In the genomic region with DNA sequence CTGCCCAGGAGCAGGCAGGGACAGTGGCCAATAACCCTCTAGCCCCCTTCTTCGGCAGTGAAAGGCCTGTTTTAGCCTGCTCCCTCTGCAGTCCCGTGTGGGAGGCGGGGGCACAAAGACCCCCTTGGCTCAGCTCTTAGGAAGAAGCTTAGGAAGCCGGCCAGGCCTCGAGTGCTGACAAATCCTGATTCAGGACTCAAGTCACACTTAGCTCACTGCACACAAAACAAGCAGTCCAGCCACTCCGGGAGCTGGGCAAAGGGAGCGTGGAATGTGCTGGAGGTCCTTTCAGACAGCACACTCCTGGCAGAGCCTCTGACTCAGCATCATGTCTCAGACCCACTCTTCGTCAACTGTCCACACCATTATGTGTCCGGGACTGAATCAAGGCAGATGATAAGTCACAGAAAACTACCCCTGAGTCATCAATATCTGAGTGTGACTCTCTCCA, we compare ENCODE assay signal across 8 mouse cellular contexts. TPM values are rescaled to one million over a fixed set of nuclear protein-coding genes. Genes with fewer than 3 reads are reported as not detected.
DNase-seq lines count a peak whose midpoint lies in the region; ATAC-seq and TF ChIP-seq lines count a peak whose summit lies in the region.
"Had no signal": no experiment of that assay in that cellular context is flagged by ENCODE, and none has a peak within 500 bp of the region (broad histone marks: within the 10 kb centered on the region; RNA-seq: fewer than 3 reads in every experiment).

No protein-coding gene starts in this region.

- H3K27ac ChIP-seq in heart, embryonic 12.5 days (ENCODE audit: poor library complexity, severe bottlenecking) = peak overlapping the region; percentile 65
- 0 out of 2 replicates have a peak overlapping the region, but pooled peaks have one; percentile 4 for H3K27ac ChIP-seq in stomach, postnatal 0 days (replicated peaks)

- peak overlapping the region; percentile 52 for H3K4me2 ChIP-seq in heart, embryonic 12.5 days
- H3K4me2 ChIP-seq in stomach, postnatal 0 days (replicated peaks; ENCODE audit: low read depth) = no peak overlapping the region

- peak; percentile 83 for ATAC-seq in heart, embryonic 12.5 days (ENCODE audit: insufficient number of reproducible peaks, low FRiP score)
- peak; percentile 49 for ATAC-seq in stomach, postnatal 0 days (ENCODE audit: low FRiP score, low TSS enrichment)
- no peak for ATAC-seq in megakaryocyte-erythroid progenitor cell, adult 5-6 weeks (replicated peaks; ENCODE audit: low FRiP score, low TSS enrichment, poor library complexity, severe bottlenecking)

- 21% methylated on average over 9 of the region's 9 CpGs for WGBS in heart, embryonic 12.5 days
- 43% methylated on average over 9 of the region's 9 CpGs for WGBS in stomach, postnatal 0 days

- no peaks in the 10 kb centered on the region for H3K27me3 ChIP-seq in heart, embryonic 12.5 days (replicated peaks)
- H3K27me3 ChIP-seq in stomach, postnatal 0 days (ENCODE audit: control insufficient read depth, insufficient read depth, low read length) = no peaks in the 10 kb centered on the region

- H3K4me3 ChIP-seq in heart, embryonic 12.5 days = no peak overlapping the region
- H3K4me3 ChIP-seq in stomach, postnatal 0 days (ENCODE audit: low read depth, low read length) = no peak overlapping the region
- H3K4me3 ChIP-seq: megakaryocyte, embryonic 14.5 days had no signal

- peak overlapping the region; percentile 41; the same call in 1 of the 2 replicates for H3K9ac ChIP-seq in heart, embryonic 12.5 days
- H3K9ac ChIP-seq in stomach, postnatal 0 days (ENCODE audit: low read length) = no peak overlapping the region

- no peak for TF ChIP-seq EP300 in stomach, postnatal 0 days (optimal IDR thresholded peaks at IDR 0.05)

- DNase-seq in brain, embryonic 18.5 days (ENCODE audit: low read depth, low spot score) = peak; percentile 58
- peak; percentile 33 to 54 for DNase-seq in cerebellum, postnatal 4 days (ENCODE audit: low spot score in 2 of 2)
- DNase-seq in kidney, postnatal 14 days = peak; percentile 52
- peak; percentile 49 for DNase-seq in lung, postnatal 14 days
- DNase-seq in stomach, postnatal 0 days (ENCODE audit: low spot score) = no peak

- TF ChIP-seq CTCF in stomach, postnatal 0 days (IDR thresholded peaks at IDR 0.05; ENCODE audit: low read depth) = no peak

- no peaks in the 10 kb centered on the region for H3K9me3 ChIP-seq in heart, embryonic 12.5 days (replicated peaks)
- no peaks in the 10 kb centered on the region for H3K9me3 ChIP-seq in stomach, postnatal 0 days (ENCODE audit: control insufficient read depth, low read length)
- H3K9me3 ChIP-seq: megakaryocyte, embryonic 14.5 days had no signal

- peaks cover 7% of the 10 kb centered on the region for H3K36me3 ChIP-seq in heart, embryonic 12.5 days
- no peaks in the 10 kb centered on the region for H3K36me3 ChIP-seq in stomach, postnatal 0 days (ENCODE audit: control insufficient read depth, insufficient read depth, low read length)

- peaks cover 87% of the 10 kb centered on the region for H3K4me1 ChIP-seq in heart, embryonic 12.5 days (replicated peaks)
- peaks cover 17% of the 10 kb centered on the region for H3K4me1 ChIP-seq in stomach, postnatal 0 days (replicated peaks; ENCODE audit: control insufficient read depth, insufficient read depth)
- H3K4me1 ChIP-seq: megakaryocyte, embryonic 14.5 days had no signal

RNA-seq across cellular contexts. Expression of gene Trio, which starts 28.2 kb away (rescaled TPM):
- 18.6 and 23.2 TPM in 2 replicates for polyA plus RNA-seq in heart, embryonic 12.5 days (2016; fragmentation: Nextera tagmentation; extraction: Ambion mirVana)
- 8.7 and 8.8 TPM in 2 replicates for polyA plus RNA-seq in stomach, postnatal 0 days (2015; fragmentation: Nextera tagmentation; extraction: Ambion mirVana)
- 14.7 and 26.2 TPM in 2 replicates for total RNA-seq in megakaryocyte-erythroid progenitor cell, adult 5-6 weeks (2014; fragmentation: Nextera tagmentation)
- total RNA-seq in megakaryocyte-erythroid progenitor cell, adult 5-6 weeks (2017) = 7.2 and 7.5 TPM in 2 replicates
